Mouse (Mus musculus) megakaryocyte, embryonic 14.5 days (primary cell): ENCODE results near the gene Rasl12.

Source experiments
- FLI1 ChIP-seq: IDR thresholded peaks from 2 replicates; pipeline ENCODE4 v1.6.1; 2012; ENCODE audit warnings: low read length, inconsistent platforms, mixed read lengths
- GATA1 ChIP-seq: IDR thresholded peaks from 3 replicates; pipeline ENCODE4 v1.6.1; 2012; ENCODE audit warnings: mixed read lengths, low read length, inconsistent platforms, borderline replicate concordance

DNA sequence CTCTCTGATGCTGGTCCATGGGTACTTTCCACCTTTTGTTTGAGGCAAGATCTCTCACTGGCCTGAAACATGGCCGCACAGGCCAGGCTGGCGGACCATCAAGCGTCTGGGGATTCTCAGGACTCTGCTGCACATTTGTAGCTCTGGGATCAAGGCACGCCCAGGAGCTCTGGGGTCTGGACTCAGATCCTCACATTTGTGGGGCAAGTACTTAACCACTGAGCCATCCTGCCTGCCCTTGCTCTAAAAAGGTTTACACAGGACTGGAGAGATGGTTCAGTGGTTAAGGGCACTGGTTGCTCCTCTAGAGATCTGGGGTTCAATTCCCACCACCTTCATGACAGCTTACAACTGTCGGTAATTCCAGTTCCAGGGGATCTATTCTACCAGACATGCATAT is 32.6 kb downstream of the Rasl12 start:
- no peak for TF ChIP-seq GATA1
- no peak for TF ChIP-seq FLI1
